Mouse (Mus musculus): ENCODE measurements around the gene Tbx6. TPM values are rescaled to one million over a fixed set of nuclear protein-coding genes. Genes with fewer than 3 reads are reported as not detected.

The Tbx6 gene
- polyA plus RNA-seq, 2 experiments from 2014 or later, result 2.7 to 2.8 TPM

GRCm38 (mm10) chr7:126795387-126796317 is 14.4 kb downstream of the Tbx6 start:
- no peak for ATAC-seq

GRCm38 (mm10) chr7:126796350-126796932 is 15.2 kb downstream of the Tbx6 start:
- ATAC-seq, result no peak

- ATAC-seq, result no peak
These were observed 16.3 kb downstream of the Tbx6 start, which contains the start of gene Fam57b for GRCm38 (mm10) chr7:126797411-126798126. Fam57b (plus strand) TSS chr7:126797668.

GRCm38 (mm10) chr7:126798127-126799049 is 17.1 kb downstream of the Tbx6 start:
- peak; percentile 13 for ATAC-seq

- peak; percentile 86 for ATAC-seq
These were observed 17.8 kb downstream of the Tbx6 start for GRCm38 (mm10) chr7:126799050-126799467.

- peak; percentile 66 for ATAC-seq
These were observed 18.4 kb downstream of the Tbx6 start for GRCm38 (mm10) chr7:126799468-126800268.

GRCm38 (mm10) chr7:126800269-126801056 is 19.2 kb downstream of the Tbx6 start:
- no peak for ATAC-seq

- ATAC-seq, result no peak
These were observed 19.8 kb downstream of the Tbx6 start for GRCm38 (mm10) chr7:126801057-126801422.

- no peak for ATAC-seq
These were observed 21.0 kb downstream of the Tbx6 start for GRCm38 (mm10) chr7:126802134-126802889.

- no peak for ATAC-seq
These were observed 21.9 kb downstream of the Tbx6 start for GRCm38 (mm10) chr7:126803181-126803580.

GRCm38 (mm10) chr7:126803751-126804150 is 22.5 kb downstream of the Tbx6 start:
- no peak for ATAC-seq

GRCm38 (mm10) chr7:126806956-126807355 is 25.7 kb downstream of the Tbx6 start:
- no peak for ATAC-seq

- ATAC-seq, result no peak
These were observed 26.1 kb downstream of the Tbx6 start for GRCm38 (mm10) chr7:126807405-126807804.

GRCm38 (mm10) chr7:126808703-126809455 is 27.6 kb downstream of the Tbx6 start:
- ATAC-seq, result no peak

GRCm38 (mm10) chr7:126809723-126810369 is 28.6 kb downstream of the Tbx6 start:
- no peak for ATAC-seq

GRCm38 (mm10) chr7:126815726-126816222 is 34.5 kb downstream of the Tbx6 start:
- no peak for ATAC-seq

- no peak for ATAC-seq
These were observed 35.2 kb downstream of the Tbx6 start for GRCm38 (mm10) chr7:126816494-126816893.

GRCm38 (mm10) chr7:126817595-126817994 is 36.3 kb downstream of the Tbx6 start:
- ATAC-seq, result no peak
